Mouse (Mus musculus): Measurements from ENCODE around the gene 2010300C02Rik. TPM values are rescaled to one million over a fixed set of nuclear protein-coding genes. Genes with fewer than 3 reads are reported as not detected.

The 2010300C02Rik gene
- polyA plus RNA-seq, 1 experiment from 2014 or later, result 0.96 TPM

DNA sequence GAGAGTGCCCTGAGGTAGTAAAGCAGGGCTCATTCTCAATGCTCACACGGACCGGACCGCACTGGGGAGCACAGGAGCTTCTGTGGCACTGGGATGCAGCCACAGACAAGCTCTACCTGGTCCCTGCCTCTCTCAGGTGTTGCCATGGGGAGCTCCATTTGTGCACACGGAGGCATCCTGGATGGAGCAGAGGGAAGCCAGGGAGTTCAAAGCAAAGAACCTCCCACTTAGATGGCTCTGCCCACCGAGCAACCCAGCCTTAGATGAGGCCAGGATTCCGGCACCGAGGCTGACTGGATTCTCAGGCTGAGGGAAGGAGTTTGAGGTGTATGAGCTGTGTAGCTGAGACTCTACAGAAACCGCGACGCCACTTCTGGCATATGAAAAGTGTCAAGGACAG lies 72.8 kb downstream of the 2010300C02Rik start:
- 87% methylated on average over 10 of the region's 10 CpGs for WGBS
- DNase-seq (ENCODE audit: low spot score), result no peak
- no peaks in the 10 kb centered on the region for H3K4me1 ChIP-seq

DNA sequence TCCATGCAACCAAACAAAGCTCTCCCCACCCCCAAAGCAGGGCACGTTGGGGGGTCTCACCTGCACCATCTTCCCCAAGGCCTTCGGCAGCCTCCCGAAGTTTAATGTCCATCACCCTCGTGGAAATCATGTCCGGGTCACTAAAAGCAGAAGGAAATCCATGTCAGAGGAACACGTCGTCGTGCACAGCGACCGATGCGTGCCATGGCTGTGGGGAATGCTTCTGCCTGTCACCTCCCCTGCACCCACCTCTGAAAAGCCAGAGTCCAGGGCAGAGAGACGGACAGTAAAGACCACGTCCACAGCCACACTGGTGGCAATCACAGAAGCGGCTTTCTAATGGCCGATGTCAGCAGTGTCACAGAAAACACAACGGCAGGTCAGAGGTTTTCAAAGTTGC lies 75.4 kb downstream of the 2010300C02Rik start:
- DNase-seq (ENCODE audit: low spot score), result no peak
- no peak overlapping the region for H3K4me3 ChIP-seq
- WGBS, result 90% methylated on average over 16 of the region's 16 CpGs
- H3K36me3 ChIP-seq (replicated peaks), result no peaks in the 10 kb centered on the region
- no peaks in the 10 kb centered on the region for H3K9me3 ChIP-seq
- H3K27me3 ChIP-seq (replicated peaks; ENCODE audit: low read depth, poor library complexity, severe bottlenecking), result no peaks in the 10 kb centered on the region
- H3K4me1 ChIP-seq, result no peaks in the 10 kb centered on the region
- H3K27ac ChIP-seq (replicated peaks), result no peak overlapping the region

More for the DNA sequence above, 72.8 kb downstream of the 2010300C02Rik start:
- Histone ChIP-seq H3K36me3 (replicated peaks) (no peaks in the 10 kb centered on the region), H3K27ac (replicated peaks) (no peak overlapping the region), H3K9me3 (no peaks in the 10 kb centered on the region), H3K4me3 (no peak overlapping the region), H3K27me3 (replicated peaks; ENCODE audit: low read depth, poor library complexity, severe bottlenecking) (no peaks in the 10 kb centered on the region)

DNA sequence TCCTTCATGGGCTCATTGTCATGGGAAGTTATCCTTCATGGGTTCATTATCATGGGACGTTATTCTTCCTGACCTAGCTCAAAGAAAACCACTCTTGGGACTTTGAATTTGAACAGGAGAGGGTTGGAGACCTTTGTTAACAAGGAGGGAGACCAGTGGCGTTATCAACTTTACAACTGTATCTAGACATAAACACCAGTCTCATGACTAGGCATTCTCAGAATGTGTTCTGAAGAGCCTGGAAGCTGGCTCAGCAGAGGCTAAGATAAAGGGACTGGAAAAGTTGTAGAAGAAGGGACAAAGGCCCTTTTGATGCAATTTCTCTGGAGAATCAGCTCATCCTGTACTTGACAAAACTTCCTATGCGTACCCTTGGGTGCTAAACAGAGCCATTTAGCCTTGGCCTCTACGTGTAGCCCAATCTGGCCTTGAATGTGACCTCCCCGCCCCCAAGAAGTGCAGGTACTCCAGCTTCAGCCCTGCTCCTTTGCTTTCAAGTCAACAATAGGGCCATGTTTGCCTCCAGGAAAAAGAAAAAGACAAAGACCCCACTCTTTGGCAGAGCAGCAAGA lies 76.0 kb downstream of the 2010300C02Rik start:
- DNase-seq (ENCODE audit: low spot score), result no peak
- Histone ChIP-seq H3K9me3 (no peaks in the 10 kb centered on the region), H3K4me3 (no peak overlapping the region), H3K27me3 (replicated peaks; ENCODE audit: low read depth, poor library complexity, severe bottlenecking) (no peaks in the 10 kb centered on the region), H3K27ac (replicated peaks) (no peak overlapping the region), H3K4me1 (no peaks in the 10 kb centered on the region), H3K36me3 (replicated peaks) (no peaks in the 10 kb centered on the region)
- 83% methylated on average over 5 of the region's 5 CpGs for WGBS

DNA sequence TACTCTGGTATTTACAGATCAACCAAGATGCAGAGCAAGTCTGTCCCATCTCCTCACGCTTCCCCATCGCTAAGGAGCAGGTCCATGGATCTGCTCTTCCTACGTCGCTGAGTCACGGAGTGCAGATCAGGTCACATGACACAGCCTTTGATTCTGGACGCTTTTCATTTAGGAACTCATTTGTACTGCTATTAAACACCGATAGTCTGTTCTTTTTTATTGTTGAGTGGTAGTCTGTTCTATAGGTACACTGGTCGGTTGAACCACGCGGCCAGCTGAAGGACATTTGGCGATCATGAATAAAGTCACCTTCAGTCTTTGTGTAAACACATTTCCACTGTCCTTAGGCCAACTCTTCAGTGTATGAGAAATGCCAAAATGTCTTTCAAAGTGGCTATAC lies 78.5 kb downstream of the 2010300C02Rik start:
- Histone ChIP-seq H3K27me3 (replicated peaks; ENCODE audit: low read depth, poor library complexity, severe bottlenecking) (no peaks in the 10 kb centered on the region), H3K9me3 (no peaks in the 10 kb centered on the region), H3K4me3 (no peak overlapping the region), H3K4me1 (no peaks in the 10 kb centered on the region), H3K36me3 (replicated peaks) (no peaks in the 10 kb centered on the region), H3K27ac (replicated peaks) (no peak overlapping the region)
- DNase-seq (ENCODE audit: low spot score), result no peak
- 91% methylated on average over 11 of the region's 11 CpGs for WGBS

DNA sequence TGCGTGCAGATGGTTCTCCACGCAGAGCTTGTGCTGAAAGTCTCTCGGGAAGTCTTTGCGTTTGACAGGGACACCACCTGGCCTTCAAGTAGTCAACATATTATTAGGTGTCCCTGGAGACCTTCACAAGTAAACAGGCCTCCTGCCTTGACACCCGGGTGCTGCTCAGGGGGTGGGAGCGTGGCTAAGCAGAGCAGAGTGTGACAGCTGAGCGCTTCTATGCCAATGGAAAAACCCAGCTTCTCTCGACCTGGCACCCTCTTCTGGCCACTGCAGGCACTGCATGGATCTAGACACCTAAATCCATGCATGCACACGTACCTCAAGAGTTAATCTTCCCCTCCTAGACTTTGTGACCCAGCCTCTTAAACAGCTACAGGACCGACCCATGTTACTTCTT lies 80.8 kb downstream of the 2010300C02Rik start:
- Histone ChIP-seq H3K27ac (replicated peaks) (no peak overlapping the region), H3K27me3 (replicated peaks; ENCODE audit: low read depth, poor library complexity, severe bottlenecking) (no peaks in the 10 kb centered on the region), H3K36me3 (replicated peaks) (no peaks in the 10 kb centered on the region), H3K9me3 (no peaks in the 10 kb centered on the region), H3K4me3 (no peak overlapping the region), H3K4me1 (no peaks in the 10 kb centered on the region)
- WGBS, result 22% methylated on average over 10 of the region's 10 CpGs
- DNase-seq (ENCODE audit: low spot score), result peak; percentile 78

DNA sequence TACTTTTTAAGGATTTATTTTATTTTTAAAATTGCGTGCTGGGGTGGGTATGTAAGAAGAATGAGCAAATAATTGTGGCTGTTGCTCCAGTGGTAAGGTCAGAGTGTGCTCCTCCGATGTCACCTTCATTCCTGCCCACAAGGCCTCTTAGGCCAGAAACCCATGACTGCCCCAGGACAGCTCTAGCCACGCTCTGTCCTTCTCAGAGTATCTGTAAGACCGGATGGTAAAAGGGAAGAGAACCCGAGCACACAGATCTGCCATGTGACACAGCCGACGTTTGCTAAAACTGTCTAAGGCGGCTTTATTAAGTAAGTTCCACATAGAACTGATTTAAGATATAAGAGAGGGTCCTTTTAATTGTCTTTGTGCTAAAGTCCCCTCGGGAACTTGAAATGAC lies 81.3 kb downstream of the 2010300C02Rik start:
- Histone ChIP-seq H3K4me3 (no peak overlapping the region), H3K9me3 (no peaks in the 10 kb centered on the region), H3K27me3 (replicated peaks; ENCODE audit: low read depth, poor library complexity, severe bottlenecking) (no peaks in the 10 kb centered on the region), H3K27ac (replicated peaks) (no peak overlapping the region), H3K36me3 (replicated peaks) (no peaks in the 10 kb centered on the region), H3K4me1 (no peaks in the 10 kb centered on the region)
- no peak for DNase-seq (ENCODE audit: low spot score)
- WGBS, result 83% methylated on average over 9 of the region's 9 CpGs

DNA sequence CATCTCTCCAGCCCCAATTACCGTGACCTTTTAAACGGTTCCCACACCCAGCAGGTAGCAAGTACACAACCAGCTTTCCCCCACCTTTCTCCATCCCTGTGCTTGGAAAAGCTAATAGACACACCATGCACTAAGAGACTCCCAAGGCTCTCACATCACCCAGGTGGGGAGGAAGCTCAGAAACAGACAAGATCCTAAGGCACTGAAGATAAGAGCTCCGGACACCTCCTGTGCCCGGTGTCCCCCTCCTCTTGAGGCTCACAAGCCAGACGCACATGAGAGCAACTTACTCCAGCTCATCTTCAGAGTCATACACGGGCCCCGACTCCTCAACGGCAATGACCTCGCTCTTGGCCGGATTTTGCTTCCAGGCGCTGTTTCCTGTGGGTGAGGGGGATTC lies 82.3 kb downstream of the 2010300C02Rik start:
- no peaks in the 10 kb centered on the region for H3K9me3 ChIP-seq
- H3K36me3 ChIP-seq (replicated peaks), result no peaks in the 10 kb centered on the region
- H3K4me3 ChIP-seq, result no peak overlapping the region

DNA sequence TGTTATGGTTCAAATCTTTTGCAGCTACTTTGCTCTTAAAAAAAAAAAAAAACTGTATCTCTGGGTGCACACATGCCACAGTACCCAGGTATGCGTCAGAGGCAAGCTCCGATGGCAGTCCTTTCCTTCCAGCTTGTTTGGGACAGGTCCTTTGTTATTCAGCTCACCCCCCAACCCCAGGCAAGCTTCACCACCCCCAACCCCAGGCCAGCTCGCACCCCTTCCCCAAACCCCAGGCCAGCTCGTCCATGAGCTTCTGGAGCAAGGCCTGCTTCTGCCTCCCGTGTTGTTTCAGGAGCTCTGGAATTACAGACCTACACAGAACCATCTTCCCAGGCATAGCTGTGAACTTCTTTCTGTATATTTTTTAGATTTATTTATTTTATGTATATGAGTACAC lies 83.1 kb downstream of the 2010300C02Rik start:
- no peak overlapping the region for H3K4me3 ChIP-seq
- no peaks in the 10 kb centered on the region for H3K4me1 ChIP-seq
- H3K36me3 ChIP-seq (replicated peaks), result no peaks in the 10 kb centered on the region
- H3K9me3 ChIP-seq, result no peaks in the 10 kb centered on the region
- no peak overlapping the region for H3K27ac ChIP-seq (replicated peaks)
- DNase-seq (ENCODE audit: low spot score), result no peak
- WGBS, result 82% methylated on average over 5 of the region's 5 CpGs
- H3K27me3 ChIP-seq (replicated peaks; ENCODE audit: low read depth, poor library complexity, severe bottlenecking), result no peaks in the 10 kb centered on the region

More for the DNA sequence above, 82.3 kb downstream of the 2010300C02Rik start:
- no peaks in the 10 kb centered on the region for H3K4me1 ChIP-seq
- no peaks in the 10 kb centered on the region for H3K27me3 ChIP-seq (replicated peaks; ENCODE audit: low read depth, poor library complexity, severe bottlenecking)
- H3K27ac ChIP-seq (replicated peaks), result no peak overlapping the region
- 69% methylated on average over 11 of the region's 11 CpGs for WGBS
- DNase-seq (ENCODE audit: low spot score), result no peak

DNA sequence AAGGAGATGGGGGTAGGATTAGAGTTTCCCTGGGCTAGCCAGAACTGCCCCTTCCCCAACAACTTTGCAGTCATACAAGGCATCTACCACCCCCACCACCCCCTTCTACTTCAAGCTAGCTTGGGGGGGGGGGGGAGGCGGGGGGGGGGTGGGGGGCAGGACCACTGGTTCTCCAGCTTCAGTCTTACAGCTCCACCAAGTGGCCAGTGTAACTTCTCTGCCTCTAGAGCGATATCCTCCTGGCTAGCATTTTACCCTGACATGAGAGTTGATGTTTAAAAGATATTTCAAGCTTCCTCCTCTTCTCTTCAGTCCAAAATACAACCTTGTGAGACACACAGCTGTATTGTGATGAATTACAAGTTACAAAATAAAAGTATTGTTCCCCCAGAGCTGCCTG lies 83.7 kb downstream of the 2010300C02Rik start:
- 42% methylated on average over 2 of the region's 2 CpGs for WGBS

DNA sequence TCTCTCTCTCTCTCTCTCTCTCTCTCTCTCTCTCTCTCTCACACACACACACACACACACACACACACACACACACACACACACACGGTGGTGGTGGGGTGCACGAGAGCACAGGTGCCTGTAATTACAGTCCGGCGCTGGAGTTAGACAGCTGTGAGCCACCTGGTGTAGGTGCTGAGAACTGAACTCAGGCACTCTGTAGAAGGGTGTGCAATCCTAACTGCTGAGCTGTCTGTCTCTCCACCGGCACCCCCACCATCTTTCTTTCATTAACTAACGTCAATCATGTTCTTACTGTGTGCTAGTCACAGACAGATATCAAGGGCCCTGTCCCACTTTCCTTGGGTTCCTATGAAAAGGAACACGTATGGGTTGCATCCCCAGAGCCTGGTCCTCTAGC lies 84.2 kb downstream of the 2010300C02Rik start:
- Histone ChIP-seq H3K27me3 (replicated peaks; ENCODE audit: low read depth, poor library complexity, severe bottlenecking) (no peaks in the 10 kb centered on the region), H3K4me1 (0 out of 2 replicates have a peak, but pooled peaks cover 2% of the 10 kb centered on the region), H3K27ac (replicated peaks) (no peak overlapping the region), H3K4me3 (no peak overlapping the region), H3K9me3 (no peaks in the 10 kb centered on the region), H3K36me3 (replicated peaks) (no peaks in the 10 kb centered on the region)
- no peak for DNase-seq (ENCODE audit: low spot score)
- 63% methylated on average over 7 of the region's 7 CpGs for WGBS

More for the DNA sequence above, 83.7 kb downstream of the 2010300C02Rik start:
- Histone ChIP-seq H3K9me3 (no peaks in the 10 kb centered on the region), H3K27me3 (replicated peaks; ENCODE audit: low read depth, poor library complexity, severe bottlenecking) (no peaks in the 10 kb centered on the region), H3K4me3 (no peak overlapping the region), H3K27ac (replicated peaks) (no peak overlapping the region), H3K4me1 (no peaks in the 10 kb centered on the region), H3K36me3 (replicated peaks) (no peaks in the 10 kb centered on the region)
- DNase-seq (ENCODE audit: low spot score), result no peak

DNA sequence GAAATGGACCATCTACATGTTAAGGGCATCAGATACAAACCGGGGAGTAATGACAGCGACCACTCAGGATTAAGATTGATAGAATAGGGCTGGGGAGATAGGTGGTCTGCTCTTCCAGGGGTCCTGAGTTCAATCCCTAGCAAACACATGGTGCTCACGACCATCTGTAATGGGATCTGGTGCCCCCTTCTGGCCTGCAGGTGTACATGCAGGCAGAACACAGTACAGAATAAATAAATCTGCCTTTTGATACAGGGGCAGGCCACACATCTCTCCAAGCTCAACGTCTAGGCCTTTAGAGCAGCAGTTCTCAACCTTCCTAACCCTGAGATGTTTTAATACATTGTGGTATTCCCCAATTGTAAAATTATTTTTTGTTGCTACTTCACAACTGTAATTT lies 85.2 kb downstream of the 2010300C02Rik start:
- no peak overlapping the region for H3K4me3 ChIP-seq
- no peak overlapping the region for H3K27ac ChIP-seq (replicated peaks)
- WGBS, result 37% methylated on average over 4 of the region's 4 CpGs
- 0 out of 2 replicates have a peak, but pooled peaks cover 2% of the 10 kb centered on the region for H3K4me1 ChIP-seq
- no peaks in the 10 kb centered on the region for H3K27me3 ChIP-seq (replicated peaks; ENCODE audit: low read depth, poor library complexity, severe bottlenecking)
- no peaks in the 10 kb centered on the region for H3K36me3 ChIP-seq (replicated peaks)
- peak; percentile 63 for DNase-seq (ENCODE audit: low spot score)
- H3K9me3 ChIP-seq, result no peaks in the 10 kb centered on the region

DNA sequence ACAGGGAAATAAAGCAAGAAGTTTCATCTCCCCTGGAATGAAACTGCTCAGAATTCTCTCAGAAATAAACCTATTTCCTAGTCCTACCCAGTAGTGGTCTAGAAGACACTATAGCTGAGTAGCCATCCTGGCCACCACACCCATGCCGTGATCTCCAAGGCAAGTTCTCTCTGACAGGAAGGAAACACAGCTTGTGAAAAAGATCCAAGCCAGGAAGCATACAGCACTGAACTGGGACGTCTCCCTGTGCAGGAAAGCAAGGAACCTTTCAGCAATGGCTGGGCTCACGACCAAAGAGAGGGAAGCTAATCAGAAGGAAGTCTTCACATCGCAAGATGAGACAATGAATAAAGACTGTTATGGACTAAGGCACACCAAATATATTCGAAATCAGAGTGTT lies 86.4 kb downstream of the 2010300C02Rik start:
- 73% methylated on average over 5 of the region's 5 CpGs for WGBS
- Histone ChIP-seq H3K4me1 (0 out of 2 replicates have a peak, but pooled peaks cover 2% of the 10 kb centered on the region), H3K27ac (replicated peaks) (no peak overlapping the region), H3K9me3 (no peaks in the 10 kb centered on the region), H3K36me3 (replicated peaks) (no peaks in the 10 kb centered on the region), H3K27me3 (replicated peaks; ENCODE audit: low read depth, poor library complexity, severe bottlenecking) (no peaks in the 10 kb centered on the region), H3K4me3 (no peak overlapping the region)
- no peak for DNase-seq (ENCODE audit: low spot score)

DNA sequence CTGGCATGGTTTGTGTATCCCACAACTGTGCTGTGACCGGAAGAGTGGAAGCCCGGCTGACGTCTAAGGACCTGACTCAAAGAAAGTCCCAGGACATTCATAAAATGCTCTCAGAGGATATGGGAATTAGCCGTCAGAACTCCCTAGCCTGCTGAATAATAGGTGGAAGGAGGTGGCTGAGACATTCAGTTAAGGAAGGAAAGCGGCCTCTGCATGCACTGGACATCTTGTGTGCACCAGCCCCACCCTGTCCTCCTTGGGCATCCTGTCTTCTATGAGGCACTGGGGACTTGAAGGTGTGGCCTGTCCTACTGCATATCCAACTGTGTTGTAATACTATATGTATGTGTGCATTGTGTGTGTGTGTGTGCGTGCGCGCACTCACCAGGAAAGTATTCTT lies 87.5 kb downstream of the 2010300C02Rik start:
- WGBS, result 91% methylated on average over 8 of the region's 8 CpGs
- Histone ChIP-seq H3K4me1 (0 out of 2 replicates have a peak, but pooled peaks cover 2% of the 10 kb centered on the region), H3K36me3 (replicated peaks) (no peaks in the 10 kb centered on the region), H3K4me3 (no peak overlapping the region), H3K27me3 (replicated peaks; ENCODE audit: low read depth, poor library complexity, severe bottlenecking) (no peaks in the 10 kb centered on the region), H3K27ac (replicated peaks) (no peak overlapping the region), H3K9me3 (no peaks in the 10 kb centered on the region)
- no peak for DNase-seq (ENCODE audit: low spot score)
